Mouse (Mus musculus) forebrain, embryonic 16.5 days (tissue): ENCODE data around the gene Cox8c. TPM values are rescaled to one million over a fixed set of nuclear protein-coding genes. Genes with fewer than 3 reads are reported as not detected.

Experiments used
- ATAC-seq: fragments of 200-750 bp; cut with Nextera tagmentation; 2 replicates; pipeline ENCODE4 v1.8.0; 2017; ENCODE audit warnings: mild to moderate bottlenecking, moderate library complexity
- H3K27ac ChIP-seq: fragments of 300-500 bp; sonication (generic); 2 replicates; pipeline ENCODE4 v1.5.1; 2014; ENCODE audit warnings: low read length, control low read depth
- H3K27me3 ChIP-seq: fragments of 300-500 bp; sonication (generic); replicated peaks from 2 replicates; pipeline ENCODE4 v1.6.1; 2014; ENCODE audit warnings: low read length; ENCODE audit not compliant: control insufficient read depth, insufficient read depth
- H3K36me3 ChIP-seq: fragments of 300-500 bp; sonication (generic); 2 replicates; pipeline ENCODE4 v1.6.1; 2014; ENCODE audit not compliant: control insufficient read depth, insufficient read depth
- H3K4me1 ChIP-seq: fragments of 300-500 bp; sonication (generic); replicated peaks from 2 replicates; pipeline ENCODE4 v1.6.1; 2014; ENCODE audit warnings: low read length; ENCODE audit not compliant: control insufficient read depth, insufficient read depth
- H3K4me2 ChIP-seq: fragments of 300-500 bp; sonication (generic); 2 replicates; pipeline ENCODE4 v1.6.1; 2014; ENCODE audit warnings: mild to moderate bottlenecking, low read length, control low read depth
- H3K4me3 ChIP-seq: fragments of 300-500 bp; sonication (generic); replicated peaks from 2 replicates; pipeline ENCODE4 v1.5.1; 2014; ENCODE audit warnings: mild to moderate bottlenecking, low read length, control low read depth
- H3K9ac ChIP-seq: fragments of 300-500 bp; sonication (generic); replicated peaks from 2 replicates; pipeline ENCODE4 v1.6.1; 2014; ENCODE audit warnings: low read depth, low read length, control low read depth
- H3K9me3 ChIP-seq: fragments of 300-500 bp; sonication (generic); 2 replicates; pipeline ENCODE4 v1.6.1; 2016; ENCODE audit warnings: low read length; ENCODE audit not compliant: control insufficient read depth
- WGBS: fragments of 180-500 bp; shearing (Covaris S2); extraction: QIAGEN DNeasy Blood & Tissue Kit; methylation state at CpG from one replicate; pipeline ENCODE4 v1.1.7; 2014; 5-methylcytosine and 5-hydroxymethylcytosine counted together
- polyA plus RNA-seq: library from polyadenylated mRNA; unstranded; fragments of >200 nt; fragmentation: Nextera tagmentation; extraction: Ambion mirVana; gene quantifications from 2 replicates; pipeline ENCODE4 v1.2.1, GENCODE M21; 2015

Cox8c gene
- not detected in 2 replicates for polyA plus RNA-seq

- no peak for ATAC-seq
- 95% methylated on average over 17 of the region's 17 CpGs for WGBS
Observed at GRCm38 (mm10) chr12:102899091-102899490, at the start of gene Cox8c. TSS of gene Cox8c (plus strand) at chr12:102899316.

GRCm38 (mm10) chr12:102860806-102861205 lies 38.3 kb upstream of the Cox8c start:
- Histone ChIP-seq H3K36me3 (no peaks in the 10 kb centered on the region), H3K9me3 (no peaks in the 10 kb centered on the region), H3K9ac (no peak overlapping the region), H3K27ac (no peak overlapping the region), H3K27me3 (no peaks in the 10 kb centered on the region), H3K4me1 (peaks cover 3% of the 10 kb centered on the region; the same call in 1 of the 2 replicates), H3K4me3 (no peak overlapping the region), H3K4me2 (no peak overlapping the region)
- ATAC-seq: no peak

More at GRCm38 (mm10) chr12:102899091-102899490, at the start of gene Cox8c:
- Histone ChIP-seq H3K27ac (no peak within 1 kb of the TSS), H3K9ac (no peak within 1 kb of the TSS), H3K36me3 (no peaks in the 10 kb centered on the region), H3K4me1 (no peaks in the 10 kb centered on the region; the same call in 1 of the 2 replicates), H3K4me2 (no peak within 1 kb of the TSS), H3K9me3 (no peaks in the 10 kb centered on the region), H3K27me3 (no peaks in the 10 kb centered on the region), H3K4me3 (no peak within 1 kb of the TSS)

- H3K27me3 ChIP-seq: no peaks in the 10 kb centered on the region
- no peak overlapping the region for H3K4me2 ChIP-seq
- no peak for ATAC-seq
- no peak overlapping the region for H3K9ac ChIP-seq
- no peak overlapping the region for H3K4me3 ChIP-seq
- H3K36me3 ChIP-seq: no peaks in the 10 kb centered on the region
- no peaks in the 10 kb centered on the region for H3K4me1 ChIP-seq
- H3K27ac ChIP-seq: no peak overlapping the region
- no peaks in the 10 kb centered on the region for H3K9me3 ChIP-seq
- 99% methylated on average over 2 of the region's 2 CpGs for WGBS
Observed at GRCm38 (mm10) chr12:102869802-102870201, 29.3 kb upstream of the Cox8c start.

- no peak for ATAC-seq
- Histone ChIP-seq H3K27me3 (no peaks in the 10 kb centered on the region), H3K4me1 (no peaks in the 10 kb centered on the region; the same call in 1 of the 2 replicates), H3K4me3 (no peak overlapping the region), H3K9me3 (no peaks in the 10 kb centered on the region), H3K4me2 (no peak overlapping the region), H3K9ac (no peak overlapping the region), H3K36me3 (no peaks in the 10 kb centered on the region), H3K27ac (no peak overlapping the region)
- WGBS: 87% methylated on average over 1 of the region's 1 CpGs
Observed at GRCm38 (mm10) chr12:102870527-102870926, 28.6 kb upstream of the Cox8c start.

- H3K36me3 ChIP-seq: no peaks in the 10 kb centered on the region
- H3K27ac ChIP-seq: peak overlapping the region; percentile 93
- peaks cover 15% of the 10 kb centered on the region for H3K4me1 ChIP-seq
- peak overlapping the region; percentile 67 for H3K4me2 ChIP-seq
- ATAC-seq: peak; percentile 69
- peak overlapping the region; percentile 94 for H3K9ac ChIP-seq
- H3K4me3 ChIP-seq: peak overlapping the region; percentile 96
- no peaks in the 10 kb centered on the region for H3K27me3 ChIP-seq
- H3K9me3 ChIP-seq: no peaks in the 10 kb centered on the region
- WGBS: under 1% methylated on average over 40 of the region's 70 CpGs
Observed at GRCm38 (mm10) chr12:102877301-102878030, 21.6 kb upstream of the Cox8c start.

GRCm38 (mm10) chr12:102878031-102878823 lies 20.9 kb upstream of the Cox8c start, which contains the start of gene Btbd7:
TSS of gene Btbd7 (minus strand) at chr12:102878471.
- H3K9ac ChIP-seq: peak within 1 kb of the TSS; percentile 94
- H3K4me3 ChIP-seq: peak within 1 kb of the TSS; percentile 96
- ATAC-seq: peak; percentile 96
- under 1% methylated on average over 65 of the region's 95 CpGs for WGBS
- no peaks in the 10 kb centered on the region for H3K27me3 ChIP-seq
- H3K9me3 ChIP-seq: no peaks in the 10 kb centered on the region
- H3K4me2 ChIP-seq: peak within 1 kb of the TSS; percentile 67
- H3K4me1 ChIP-seq: peaks cover 15% of the 10 kb centered on the region
- H3K27ac ChIP-seq: peak within 1 kb of the TSS; percentile 93
- no peaks in the 10 kb centered on the region for H3K36me3 ChIP-seq

GRCm38 (mm10) chr12:102878901-102879300 lies 20.2 kb upstream of the Cox8c start:
- Histone ChIP-seq H3K4me1 (peaks cover 15% of the 10 kb centered on the region), H3K36me3 (no peaks in the 10 kb centered on the region), H3K9me3 (no peaks in the 10 kb centered on the region), H3K27me3 (no peaks in the 10 kb centered on the region), H3K4me3 (peak overlapping the region; percentile 96), H3K27ac (peak overlapping the region; percentile 82), H3K9ac (peak overlapping the region; percentile 64), H3K4me2 (peak overlapping the region; percentile 64)
- WGBS: 19% methylated on average over 7 of the region's 7 CpGs
- ATAC-seq: 0 out of 2 replicates have a peak, but pooled peaks have one; percentile 2

- H3K9ac ChIP-seq: no peak overlapping the region
- no peak overlapping the region for H3K27ac ChIP-seq
- no peaks in the 10 kb centered on the region for H3K4me1 ChIP-seq
- H3K4me3 ChIP-seq: no peak overlapping the region
- WGBS: 22% methylated on average over 5 of the region's 5 CpGs
- no peaks in the 10 kb centered on the region for H3K27me3 ChIP-seq
- no peaks in the 10 kb centered on the region for H3K9me3 ChIP-seq
- H3K4me2 ChIP-seq: no peak overlapping the region
- no peaks in the 10 kb centered on the region for H3K36me3 ChIP-seq
- peak; percentile 82 for ATAC-seq
Observed at GRCm38 (mm10) chr12:102885735-102886134, 13.4 kb upstream of the Cox8c start.

- Histone ChIP-seq H3K27ac (no peak overlapping the region), H3K4me2 (no peak overlapping the region), H3K36me3 (no peaks in the 10 kb centered on the region), H3K27me3 (no peaks in the 10 kb centered on the region), H3K4me3 (no peak overlapping the region), H3K9ac (no peak overlapping the region), H3K9me3 (no peaks in the 10 kb centered on the region), H3K4me1 (no peaks in the 10 kb centered on the region)
- WGBS: 39% methylated on average over 10 of the region's 10 CpGs
- ATAC-seq: no peak
Observed at GRCm38 (mm10) chr12:102887366-102887765, 11.8 kb upstream of the Cox8c start.
